Mouse (Mus musculus) left cerebral cortex, postnatal 25 days (tissue): Measurements from ENCODE around the gene Cwc22. TPM values are rescaled to one million over a fixed set of nuclear protein-coding genes. Genes with fewer than 3 reads are reported as not detected.

ENCODE experiments used
- DNase-seq, 2 experiments: peaks; one replicate each; pipeline ENCODE4 v3.0.0; 2022; ENCODE audit warnings: low spot score in 2 of 2, mixed read lengths in 1 of 2
- intact Hi-C: fragments of 180-260 bp; cut with DNase I; formaldehyde crosslinking; loops from one replicate; pipeline ENCODE4 v1.15.1; 2025
- total RNA-seq, 2 experiments: library from RNA; stranded (reverse); gene quantifications; 2 replicates each; pipeline ENCODE4 v1.2.3; 2021

Cwc22 gene
- total RNA-seq, 2 experiments from 2014 or later, result 22.0 to 23.4 TPM

- intact Hi-C loops, result no loop called here
- DNase-seq, result no peak
Measured at GRCm38 (mm10) chr2:77885036-77885435, 61.1 kb downstream of the Cwc22 start.

- intact Hi-C loops, result no loop called here
- DNase-seq, result no peak
Measured at GRCm38 (mm10) chr2:77884491-77884890, 61.7 kb downstream of the Cwc22 start.

- intact Hi-C loops, result no loop called here
- DNase-seq, result no peak
Measured at GRCm38 (mm10) chr2:77882961-77883360, 63.2 kb downstream of the Cwc22 start.

- intact Hi-C loops, result no loop called here
- no peak for DNase-seq
Measured at GRCm38 (mm10) chr2:77881301-77882199, 64.6 kb downstream of the Cwc22 start.

GRCm38 (mm10) chr2:77880351-77880750 lies 65.8 kb downstream of the Cwc22 start:
- intact Hi-C loops, result no loop called here
- no peak for DNase-seq

- intact Hi-C loops, result loop anchor here (5.0 kb wide), 1 partner anchor 128 kb away; no protein-coding TSS in a partner anchor
- no peak for DNase-seq
Measured at GRCm38 (mm10) chr2:77879736-77880135, 66.4 kb downstream of the Cwc22 start.

GRCm38 (mm10) chr2:77877156-77877855 lies 68.9 kb downstream of the Cwc22 start:
- intact Hi-C loops, result loop anchor here (5.0 kb wide), 1 partner anchor 130 kb away; no protein-coding TSS in a partner anchor
- no peak for DNase-seq

GRCm38 (mm10) chr2:77876331-77876730 lies 69.8 kb downstream of the Cwc22 start:
- intact Hi-C loops, result loop anchor here (5.0 kb wide), 1 partner anchor 131 kb away; no protein-coding TSS in a partner anchor
- DNase-seq, result no peak

- no peak for DNase-seq
- intact Hi-C loops, result loop anchor here (5.0 kb wide), 1 partner anchor 132 kb away; no protein-coding TSS in a partner anchor
Measured at GRCm38 (mm10) chr2:77875516-77875915, 70.7 kb downstream of the Cwc22 start.

GRCm38 (mm10) chr2:77874678-77875077 lies 71.5 kb downstream of the Cwc22 start:
- DNase-seq, result no peak
- intact Hi-C loops, result loop anchor here (5.0 kb wide), 1 partner anchor 133 kb away; no protein-coding TSS in a partner anchor

- intact Hi-C loops, result no loop called here
- no peak for DNase-seq
Measured at GRCm38 (mm10) chr2:77873806-77874205, 72.4 kb downstream of the Cwc22 start.

- intact Hi-C loops, result no loop called here
- DNase-seq, result no peak
Measured at GRCm38 (mm10) chr2:77872676-77873075, 73.5 kb downstream of the Cwc22 start.

- DNase-seq, result no peak
- intact Hi-C loops, result no loop called here
Measured at GRCm38 (mm10) chr2:77871146-77871545, 75.0 kb downstream of the Cwc22 start.

- DNase-seq, result no peak
- intact Hi-C loops, result no loop called here
Measured at GRCm38 (mm10) chr2:77869729-77870280, 76.4 kb downstream of the Cwc22 start.

- intact Hi-C loops, result loop anchor here (2.0 kb wide), 1 partner anchor 47 kb away; no protein-coding TSS in a partner anchor
- peak; percentile 34 to 74 for DNase-seq
Measured at GRCm38 (mm10) chr2:77863934-77864333, 82.2 kb downstream of the Cwc22 start.

- peak in 1 of 2 experiments; percentile 70 for DNase-seq
- intact Hi-C loops, result loop anchor here (2.0 kb wide), 1 partner anchor 47 kb away; no protein-coding TSS in a partner anchor
Measured at GRCm38 (mm10) chr2:77863522-77863921, 82.7 kb downstream of the Cwc22 start.

GRCm38 (mm10) chr2:77841464-77841863 lies 104.7 kb downstream of the Cwc22 start:
- peak; percentile 60 to 92 for DNase-seq
- intact Hi-C loops, result loop anchor here (1.0 to 5.0 kb wide), 2 partner anchors 25 to 84 kb away; no protein-coding TSS in a partner anchor

- intact Hi-C loops, result no loop called here
Measured at GRCm38 (mm10) chr2:77839587-77839986, 106.6 kb downstream of the Cwc22 start.

GRCm38 (mm10) chr2:77838688-77839087 lies 107.5 kb downstream of the Cwc22 start:
- intact Hi-C loops, result no loop called here
- DNase-seq, result no peak

More at GRCm38 (mm10) chr2:77839587-77839986, 106.6 kb downstream of the Cwc22 start:
- DNase-seq, result no peak

GRCm38 (mm10) chr2:77835781-77836180 lies 110.4 kb downstream of the Cwc22 start:
- intact Hi-C loops, result no loop called here
- DNase-seq, result no peak
